Mouse (Mus musculus) thymus, postnatal 10 days (tissue): Measurements from ENCODE around the gene Oas1e.

Experiments used
- DNase-seq, 2 experiments: peaks; one replicate each; pipeline ENCODE4 v3.0.0; 2021; ENCODE audit warnings: low spot score in 2 of 2

The Oas1e gene

GRCm38 (mm10) chr5:120776801-120777200 is 18.5 kb downstream of the Oas1e start:
- no peak for DNase-seq

- peak; percentile 54 to 69 for DNase-seq
These were observed 19.9 kb downstream of the Oas1e start for GRCm38 (mm10) chr5:120775287-120775985.

GRCm38 (mm10) chr5:120769396-120769795 is 25.9 kb downstream of the Oas1e start:
- DNase-seq = no peak

GRCm38 (mm10) chr5:120765010-120765409 is 30.3 kb downstream of the Oas1e start:
- DNase-seq = no peak

GRCm38 (mm10) chr5:120761901-120762300 is 33.4 kb downstream of the Oas1e start:
- DNase-seq = no peak

- DNase-seq = no peak
These were observed 41.1 kb downstream of the Oas1e start for GRCm38 (mm10) chr5:120754215-120754614.

GRCm38 (mm10) chr5:120752786-120753185 is 42.5 kb downstream of the Oas1e start:
- DNase-seq = no peak

- DNase-seq = no peak
These were observed 44.1 kb downstream of the Oas1e start for GRCm38 (mm10) chr5:120751206-120751605.

GRCm38 (mm10) chr5:120749688-120750087 is 45.6 kb downstream of the Oas1e start, which contains the start of gene Oas2:
TSS of gene Oas2 (minus strand) at chr5:120749853.
- no peak for DNase-seq

GRCm38 (mm10) chr5:120746451-120746850 is 48.9 kb downstream of the Oas1e start:
- peak in 1 of 2 experiments; percentile 64 for DNase-seq

GRCm38 (mm10) chr5:120742125-120742524 is 53.2 kb downstream of the Oas1e start:
- peak; percentile 42 to 70 for DNase-seq
